Mouse (Mus musculus) adipose tissue, adult 10 weeks (tissue): ENCODE measurements around the gene Pms1. TPM values are rescaled to one million over a fixed set of nuclear protein-coding genes. Genes with fewer than 3 reads are reported as not detected.

Experiments used
- polyA plus RNA-seq: library from polyadenylated mRNA; stranded (reverse); fragments of 350-450 nt; fragmentation: Illumina TruSeq; extraction: RNeasy Lipid Tissue Mini Kit (QIAGEN cat#74804); gene quantifications from one replicate; pipeline ENCODE4 v1.2.3, GENCODE M21; 2014; ENCODE audit warnings: low read depth, low replicate concordance

Gene Pms1
- polyA plus RNA-seq: 2.2 TPM

DNA sequence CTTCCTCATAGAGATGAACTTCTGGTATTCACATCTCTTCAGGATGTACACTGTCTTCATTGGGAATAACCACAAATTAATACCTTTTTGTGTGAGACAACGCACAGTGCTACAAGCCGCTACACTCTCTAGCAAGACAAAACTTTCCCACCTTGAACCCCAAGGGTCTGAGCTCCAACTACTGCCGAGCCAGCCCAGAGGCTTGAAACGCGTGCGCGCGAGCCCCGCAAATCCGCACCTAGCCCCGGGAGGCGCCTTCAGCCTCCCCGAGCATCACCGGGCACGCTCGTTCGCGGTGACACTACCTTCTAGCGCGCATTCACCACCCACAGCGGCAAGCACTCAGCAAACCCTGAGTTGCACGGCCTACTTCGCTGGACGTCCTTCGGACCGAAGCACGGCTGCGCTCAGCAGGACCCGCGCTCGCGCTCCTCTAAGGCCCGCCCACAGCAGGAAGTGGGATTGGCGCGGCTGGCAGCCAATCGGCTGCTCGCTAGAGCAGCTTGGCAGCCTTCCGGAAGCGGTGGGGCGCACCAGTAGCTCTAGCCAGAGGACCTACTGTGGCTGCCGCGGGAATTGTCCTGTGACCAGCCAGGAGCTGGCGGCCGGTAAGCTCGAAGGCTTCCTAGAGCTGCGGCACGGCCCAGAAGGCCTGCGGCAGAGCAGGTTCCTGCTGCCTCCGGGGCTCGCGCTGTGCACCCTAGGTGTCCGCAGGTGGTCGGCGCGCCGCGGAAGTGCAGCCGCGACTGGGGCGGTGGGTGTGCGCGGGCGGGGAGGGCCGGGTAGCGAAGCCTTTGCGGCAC lies at the start of gene Pms1, which contains the start of the genes Ormdl1 and Gm28778:
Gene Pms1, minus strand, starts transcription at position 438 of the 803 bp plus-strand sequence.
Gene Ormdl1, plus strand, starts transcription at position 515 of the 803 bp plus-strand sequence.
Gene Gm28778, plus strand, starts transcription at position 531 of the 803 bp plus-strand sequence.

DNA sequence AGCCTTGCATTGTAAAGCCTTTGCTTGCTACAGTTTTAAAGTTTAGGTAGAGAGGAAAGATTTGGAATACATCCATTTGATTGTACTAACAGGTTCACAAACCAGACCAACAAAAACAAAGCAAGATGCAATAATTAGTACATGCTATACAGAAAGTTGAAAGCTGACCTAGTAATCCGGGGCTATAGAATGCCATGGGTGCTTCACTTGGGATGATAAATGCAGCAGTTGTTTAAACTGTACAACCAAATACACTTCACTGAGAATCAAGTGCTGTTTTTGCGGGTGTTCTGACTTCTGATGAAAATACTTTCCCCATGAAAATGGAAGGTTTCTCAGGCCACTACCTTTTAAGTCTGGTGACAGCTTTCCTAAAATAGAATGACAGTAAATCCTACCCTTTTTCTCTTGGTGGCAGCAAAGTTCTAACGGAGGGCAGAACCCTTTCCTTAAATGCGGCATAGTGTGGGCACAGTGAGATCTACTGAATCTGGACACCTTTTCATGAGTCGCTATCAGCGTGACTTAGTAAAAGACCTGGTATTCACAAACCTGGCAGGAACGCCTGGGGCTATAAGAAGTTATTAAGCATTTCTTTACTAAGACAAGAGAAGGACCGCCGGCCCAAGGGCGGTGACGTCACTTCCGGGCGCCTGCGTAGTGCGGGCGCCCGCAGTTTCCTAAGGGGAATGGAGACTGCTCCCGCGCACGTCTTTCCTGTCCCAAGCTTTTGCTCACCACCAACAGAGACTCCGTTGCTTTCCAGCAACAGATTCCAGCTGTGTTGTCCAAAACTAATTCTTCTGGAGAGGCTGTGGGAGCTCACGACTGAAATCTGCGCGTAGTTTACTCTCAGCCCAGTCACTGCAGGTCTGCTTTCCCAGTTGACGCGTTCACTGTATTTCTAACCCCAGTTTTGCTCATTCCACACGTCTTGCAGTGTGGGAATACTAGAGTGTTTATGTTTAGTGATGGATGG lies 16.5 kb upstream of the Pms1 start, which contains the start of gene Osgepl1:
Gene Osgepl1, plus strand, starts transcription at position 636 of the 979 bp plus-strand sequence.

DNA sequence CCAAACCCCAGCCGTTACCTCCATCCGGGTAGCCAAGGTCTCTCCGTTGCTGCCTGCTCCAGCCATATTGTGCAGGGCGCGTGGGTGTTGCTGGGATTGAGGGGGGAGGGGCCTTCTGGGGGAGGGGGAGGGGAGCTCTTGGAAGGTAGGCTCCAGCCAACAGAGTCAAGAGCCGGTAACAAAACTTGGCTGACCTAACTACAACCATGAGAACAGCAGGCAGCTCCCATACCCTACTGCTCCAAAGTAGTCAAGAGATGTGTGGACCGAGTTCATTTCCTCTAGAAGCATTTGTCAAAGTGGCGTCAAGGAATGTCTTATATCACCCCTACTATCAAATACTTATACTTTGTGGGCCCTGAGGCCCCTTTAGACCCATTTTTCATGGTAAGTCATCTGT lies 109.3 kb downstream of the Pms1 start, which contains the start of gene 1700019A02Rik:
Gene 1700019A02Rik, minus strand, starts transcription at position 101 of the 400 bp plus-strand sequence.

Other genes starting within 250 kb of the Pms1 start
- not detected for gene Mstn, start 235.4 kb downstream of the Pms1 start, polyA plus RNA-seq
- 8.0 TPM for gene 1700019A02Rik, start 109.4 kb downstream of the Pms1 start, polyA plus RNA-seq
- 23.9 TPM for gene Ormdl1, start 77 bp upstream of the Pms1 start, polyA plus RNA-seq
- not detected for gene Gm28778, start 93 bp upstream of the Pms1 start, polyA plus RNA-seq
- gene Osgepl1, start 16.6 kb upstream of the Pms1 start, polyA plus RNA-seq: 14.9 TPM
- not detected for gene Asdurf, start 55.6 kb upstream of the Pms1 start, polyA plus RNA-seq
- gene Gm28551, start 55.6 kb upstream of the Pms1 start, polyA plus RNA-seq: not detected
- gene Asnsd1, start 55.7 kb upstream of the Pms1 start, polyA plus RNA-seq: 44.4 TPM